Mouse (Mus musculus) G1E (cell line): ENCODE measurements at regions not wholly inside any gene's neighbourhood (a gene's known extent, or its start where the extent isn't known, plus 50 kb on each side); places are given as distances from the start of the nearest gene placed in this dataset.

Experiments used
- CTCF ChIP-seq: IDR thresholded peaks from 2 replicates; pipeline ENCODE4 v1.5.1; 2012; ENCODE audit warnings: low read depth, low read length, inconsistent platforms, mixed read lengths
- GATA1 ChIP-seq: IDR thresholded peaks from 2 replicates; pipeline ENCODE4 v1.6.1; 2012; ENCODE audit warnings: borderline replicate concordance, low read length, inconsistent platforms, mixed read lengths

DNA sequence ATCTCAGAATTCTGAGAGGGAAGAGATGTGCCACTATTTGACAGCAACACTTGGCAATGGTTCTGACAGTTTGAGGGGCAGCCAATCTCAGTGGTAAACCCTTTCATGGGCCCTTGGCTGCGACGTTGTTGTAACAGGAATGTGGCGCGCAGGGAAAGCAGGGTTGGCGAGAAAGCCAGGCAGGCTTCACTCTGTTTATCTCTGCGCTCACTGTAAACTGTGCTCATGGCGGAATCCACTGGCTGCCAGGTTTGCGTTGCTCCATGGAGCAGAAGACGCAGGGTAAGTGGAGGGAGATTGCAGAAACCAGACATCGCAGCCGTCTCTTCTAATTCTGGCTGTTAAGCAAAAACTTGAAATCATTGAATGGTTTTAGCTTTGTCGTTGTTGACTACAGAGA is 465.9 kb upstream of the Pou3f3 start:
- TF ChIP-seq GATA1 (no peak), CTCF (no peak)
